Mouse (Mus musculus): ENCODE measurements around the gene Shc1. TPM values are rescaled to one million over a fixed set of nuclear protein-coding genes. Genes with fewer than 3 reads are reported as not detected.
A peak's percentile ranks its signal among the peaks of the same experiment; 100 is the strongest.

Shc1 gene
- polyA plus RNA-seq, 1 experiment from 2014 or later = 68.7 TPM

DNA sequence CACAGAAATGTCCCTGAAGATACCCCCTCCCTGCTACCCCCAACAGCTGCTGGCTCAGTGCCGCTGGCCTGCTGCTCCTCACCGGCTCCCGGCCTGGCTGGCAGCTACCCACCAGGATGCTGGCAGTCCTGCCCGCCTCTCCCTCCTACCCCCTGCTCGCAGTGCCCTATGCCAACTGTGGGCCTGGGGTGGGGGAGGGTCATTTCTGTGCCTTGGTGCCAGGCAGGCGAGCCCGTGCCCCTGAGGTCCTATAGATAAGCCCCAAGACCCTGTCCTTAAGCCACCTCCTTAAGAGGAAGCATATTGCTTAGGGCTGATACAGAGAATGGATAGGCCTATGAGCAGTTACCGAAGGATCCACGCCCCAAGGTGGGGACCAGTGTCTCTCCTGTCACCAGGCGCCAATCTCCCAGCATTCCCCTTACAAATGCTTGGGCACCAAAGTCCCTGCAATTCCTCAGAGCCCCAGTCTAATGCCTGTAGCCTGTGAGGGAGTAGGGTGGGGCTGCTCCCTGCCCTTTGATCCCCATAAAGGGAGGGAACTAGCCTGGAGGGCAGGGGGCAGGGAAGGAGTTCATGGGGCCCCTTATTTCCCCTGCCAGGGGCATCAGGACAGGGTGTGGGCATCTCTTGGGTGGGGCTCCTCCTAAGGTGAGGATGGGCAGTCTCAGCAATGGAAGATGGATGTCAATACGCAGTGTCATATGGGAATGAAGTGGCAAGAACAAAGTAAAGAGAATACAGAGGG is 29.9 kb upstream of the Shc1 start:
- H3K9me3 ChIP-seq (ENCODE audit: control insufficient read depth, low read depth, low read length) = no peaks in the 10 kb centered on the region
- H3K4me1 ChIP-seq (ENCODE audit: control insufficient read depth, insufficient read depth, low read length) = peaks cover 46% of the 10 kb centered on the region
- H3K4me3 ChIP-seq (ENCODE audit: low read depth, low read length) = no peak overlapping the region
- 69% methylated on average over 11 of the region's 11 CpGs for WGBS
- H3K36me3 ChIP-seq (ENCODE audit: control insufficient read depth, insufficient read depth, low read length) = no peaks in the 10 kb centered on the region
- peak overlapping the region; percentile 12; the same call in 1 of the 2 replicates for H3K4me2 ChIP-seq (replicated peaks; ENCODE audit: low read depth, low read length)
- no peaks in the 10 kb centered on the region for H3K27me3 ChIP-seq (ENCODE audit: control insufficient read depth, insufficient read depth, low read length)
- H3K27ac ChIP-seq (ENCODE audit: low read length) = no peak overlapping the region
- ATAC-seq (ENCODE audit: insufficient number of reproducible peaks, insufficient read depth, low FRiP score, low read depth) = no peak
- H3K9ac ChIP-seq (replicated peaks; ENCODE audit: low read depth, low read length) = no peak overlapping the region

DNA sequence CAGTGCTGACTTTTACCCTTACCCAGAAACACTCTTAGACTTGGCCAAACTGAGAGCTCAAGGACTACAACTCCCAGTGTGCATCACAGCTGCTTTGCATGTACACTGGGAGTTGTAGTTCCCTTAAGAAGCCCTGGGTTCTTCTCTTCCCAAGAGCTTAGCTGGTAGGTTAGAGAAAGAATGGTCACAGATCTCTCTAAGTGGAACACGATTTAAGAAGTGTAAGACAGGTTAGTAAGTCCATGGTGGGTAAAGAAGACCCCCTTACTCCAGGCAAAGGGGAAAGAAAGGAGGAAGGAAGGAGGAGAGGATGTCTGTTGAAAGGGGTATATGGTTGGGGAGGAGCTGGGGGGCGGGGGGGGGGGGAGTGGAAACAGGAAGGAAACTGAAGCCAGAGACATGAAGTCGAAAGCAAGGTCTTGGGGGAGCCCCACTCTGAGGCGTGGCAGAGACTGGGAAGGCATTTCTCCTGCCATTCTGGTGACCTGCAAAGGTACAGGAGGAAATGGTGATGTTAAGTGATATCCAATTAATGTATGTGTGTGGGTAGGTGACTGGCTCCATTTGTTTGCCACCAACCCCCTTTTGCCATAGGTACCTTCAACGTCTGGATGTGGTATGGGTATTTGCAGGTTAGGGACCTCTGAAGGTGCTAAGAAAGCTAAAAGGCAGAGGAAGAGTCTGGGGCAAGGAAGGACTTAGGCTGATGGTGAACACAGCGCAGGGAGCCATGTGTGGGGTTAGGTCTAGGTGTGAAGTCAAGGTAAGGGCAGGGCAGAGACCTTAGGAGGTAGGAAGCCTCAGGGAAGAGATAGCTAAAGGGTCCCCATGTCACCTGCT is 29.1 kb upstream of the Shc1 start:
- H3K9me3 ChIP-seq (ENCODE audit: control insufficient read depth, low read depth, low read length) = no peaks in the 10 kb centered on the region
- no peak for ATAC-seq (ENCODE audit: insufficient number of reproducible peaks, insufficient read depth, low FRiP score, low read depth)
- H3K36me3 ChIP-seq (ENCODE audit: control insufficient read depth, insufficient read depth, low read length) = no peaks in the 10 kb centered on the region
- H3K27ac ChIP-seq (ENCODE audit: low read length) = no peak overlapping the region
- H3K4me3 ChIP-seq (ENCODE audit: low read depth, low read length) = no peak overlapping the region
- H3K9ac ChIP-seq (replicated peaks; ENCODE audit: low read depth, low read length) = no peak overlapping the region
- WGBS = 47% methylated on average over 6 of the region's 6 CpGs
- no peak overlapping the region for H3K4me2 ChIP-seq (replicated peaks; ENCODE audit: low read depth, low read length)
- H3K4me1 ChIP-seq (ENCODE audit: control insufficient read depth, insufficient read depth, low read length) = peaks cover 46% of the 10 kb centered on the region
- no peaks in the 10 kb centered on the region for H3K27me3 ChIP-seq (ENCODE audit: control insufficient read depth, insufficient read depth, low read length)

DNA sequence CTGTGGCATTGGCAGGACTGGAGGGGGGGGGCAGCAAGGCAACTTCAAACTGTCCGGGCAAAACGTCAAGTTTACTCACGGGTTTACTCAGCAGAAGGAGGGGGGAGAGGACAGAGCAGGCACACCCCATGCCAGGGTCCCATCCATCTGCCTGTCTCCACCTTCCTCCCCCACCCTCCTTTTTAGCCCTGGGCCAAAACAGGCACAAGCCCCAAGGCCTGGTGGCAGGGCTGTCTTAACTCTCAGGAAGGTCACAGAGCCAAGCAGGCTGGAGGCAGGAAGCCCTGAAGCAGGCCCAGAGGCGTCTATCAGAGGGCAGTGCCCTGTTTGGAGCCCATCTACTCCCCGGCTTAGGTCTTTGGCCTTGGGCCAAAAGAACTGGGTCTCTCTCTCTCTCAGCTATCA is 28.1 kb upstream of the Shc1 start:
- no peaks in the 10 kb centered on the region for H3K36me3 ChIP-seq (ENCODE audit: control insufficient read depth, insufficient read depth, low read length)
- H3K4me2 ChIP-seq (replicated peaks; ENCODE audit: low read depth, low read length) = peak overlapping the region; percentile 97
- H3K4me1 ChIP-seq (ENCODE audit: control insufficient read depth, insufficient read depth, low read length) = peaks cover 40% of the 10 kb centered on the region
- no peaks in the 10 kb centered on the region for H3K9me3 ChIP-seq (ENCODE audit: control insufficient read depth, low read depth, low read length)
- 23% methylated on average over 2 of the region's 5 CpGs for WGBS
- H3K9ac ChIP-seq (replicated peaks; ENCODE audit: low read depth, low read length) = no peak overlapping the region
- no peak overlapping the region for H3K4me3 ChIP-seq (ENCODE audit: low read depth, low read length)
- ATAC-seq (ENCODE audit: insufficient number of reproducible peaks, insufficient read depth, low FRiP score, low read depth) = no peak
- no peaks in the 10 kb centered on the region for H3K27me3 ChIP-seq (ENCODE audit: control insufficient read depth, insufficient read depth, low read length)
- peak overlapping the region; percentile 66; the same call in 1 of the 2 replicates for H3K27ac ChIP-seq (ENCODE audit: low read length)

DNA sequence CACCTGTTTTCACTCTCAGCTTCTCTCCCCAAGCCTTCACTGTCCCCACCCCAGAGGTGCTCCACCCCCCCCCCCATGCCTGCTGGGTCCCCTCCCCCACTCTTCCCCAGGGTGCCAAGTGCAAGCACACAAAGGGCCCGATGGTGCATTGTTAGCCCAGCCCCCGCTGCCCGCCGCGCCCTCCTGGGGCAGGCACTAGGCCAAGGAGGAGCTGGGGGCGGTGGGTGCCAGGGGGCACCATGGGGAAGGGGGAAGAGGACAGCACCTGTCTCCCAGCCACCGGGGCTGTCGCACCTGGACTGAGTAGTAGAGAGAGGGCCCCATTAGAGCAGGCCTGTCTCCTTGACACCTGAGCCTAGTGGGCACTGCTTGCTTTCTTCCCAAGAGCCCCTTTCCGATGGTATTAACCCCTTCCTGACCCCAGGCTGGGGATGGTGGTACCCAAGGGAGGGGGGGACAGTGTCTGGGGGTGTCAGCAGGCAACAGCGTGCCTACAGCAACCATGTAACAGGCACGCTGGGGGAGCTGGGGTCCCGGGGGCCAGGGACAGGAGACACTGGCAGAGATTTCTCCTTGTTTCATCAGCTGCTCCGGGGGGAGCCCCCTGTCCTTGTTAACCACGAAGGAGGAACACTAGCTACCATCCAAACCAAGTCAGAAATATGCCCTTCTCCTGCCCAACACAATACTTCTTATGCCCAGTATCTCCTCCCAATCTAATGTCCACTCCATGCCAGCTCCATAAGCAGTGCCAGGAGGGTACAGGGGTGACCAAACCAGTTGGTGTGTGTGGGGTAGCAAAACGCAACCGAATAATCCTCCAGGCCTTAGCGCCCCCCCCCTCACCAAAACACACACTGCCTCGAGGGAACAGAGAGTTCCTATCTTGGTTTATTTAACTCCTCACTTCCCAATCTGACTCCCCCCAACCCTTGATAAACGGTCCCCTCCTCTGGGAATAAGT is 27.3 kb upstream of the Shc1 start:
- 12% methylated on average over 19 of the region's 19 CpGs for WGBS
- Histone ChIP-seq H3K4me1 (ENCODE audit: control insufficient read depth, insufficient read depth, low read length) (peaks cover 42% of the 10 kb centered on the region), H3K4me2 (replicated peaks; ENCODE audit: low read depth, low read length) (peak overlapping the region; percentile 97), H3K9me3 (ENCODE audit: control insufficient read depth, low read depth, low read length) (no peaks in the 10 kb centered on the region), H3K27ac (ENCODE audit: low read length) (peak overlapping the region; percentile 66; the same call in 1 of the 2 replicates), H3K4me3 (ENCODE audit: low read depth, low read length) (peak overlapping the region; percentile 54), H3K36me3 (ENCODE audit: control insufficient read depth, insufficient read depth, low read length) (no peaks in the 10 kb centered on the region), H3K27me3 (ENCODE audit: control insufficient read depth, insufficient read depth, low read length) (no peaks in the 10 kb centered on the region), H3K9ac (replicated peaks; ENCODE audit: low read depth, low read length) (peak overlapping the region; percentile 58; the same call in 1 of the 2 replicates)
- ATAC-seq (ENCODE audit: insufficient number of reproducible peaks, insufficient read depth, low FRiP score, low read depth) = no peak

DNA sequence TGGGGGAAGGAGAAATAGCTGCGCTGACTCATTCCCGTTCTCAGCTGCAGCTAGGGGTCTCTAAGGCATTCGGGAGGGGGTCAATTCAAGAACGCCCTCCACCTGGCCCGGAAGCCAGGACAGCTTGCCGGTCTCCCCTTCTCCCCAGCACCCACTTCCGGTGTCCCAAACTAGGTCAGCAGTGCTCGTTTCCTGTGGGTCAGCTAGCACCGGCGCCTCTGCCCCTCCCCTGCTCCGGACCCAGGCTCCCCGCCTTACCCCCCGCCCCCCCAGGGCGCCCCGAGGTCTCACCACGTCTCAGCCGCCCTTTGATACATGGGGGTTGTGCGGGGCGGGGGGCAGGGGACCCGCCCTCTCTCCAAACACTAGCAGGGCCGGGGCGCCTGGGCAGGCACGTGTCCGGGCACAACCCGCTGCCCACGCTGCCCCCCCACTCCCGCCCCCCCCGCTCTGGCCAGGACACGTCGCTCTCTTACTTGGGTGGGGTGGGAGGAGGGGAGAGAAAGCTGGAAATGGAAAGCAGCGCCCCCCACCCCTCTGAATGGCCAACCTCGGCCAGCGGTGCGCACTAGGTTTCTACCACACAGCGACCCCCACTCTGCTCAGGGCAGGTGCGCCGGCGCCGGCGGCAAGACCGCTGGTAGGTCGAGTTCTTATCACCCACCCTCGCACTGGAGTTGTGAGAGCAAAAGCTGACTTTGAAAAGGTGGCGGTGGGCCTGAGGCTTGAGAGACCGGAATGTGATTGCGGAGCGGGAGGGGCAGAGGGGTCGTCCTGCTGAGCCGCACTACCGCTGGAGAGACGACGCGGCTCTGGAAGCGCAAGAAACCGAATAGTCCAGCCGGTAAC is 26.4 kb upstream of the Shc1 start:
- Histone ChIP-seq H3K36me3 (ENCODE audit: control insufficient read depth, insufficient read depth, low read length) (no peaks in the 10 kb centered on the region), H3K4me1 (ENCODE audit: control insufficient read depth, insufficient read depth, low read length) (peaks cover 43% of the 10 kb centered on the region), H3K9me3 (ENCODE audit: control insufficient read depth, low read depth, low read length) (no peaks in the 10 kb centered on the region), H3K27me3 (ENCODE audit: control insufficient read depth, insufficient read depth, low read length) (no peaks in the 10 kb centered on the region), H3K4me2 (replicated peaks; ENCODE audit: low read depth, low read length) (peak overlapping the region; percentile 97), H3K4me3 (ENCODE audit: low read depth, low read length) (peak overlapping the region; percentile 54), H3K27ac (ENCODE audit: low read length) (peak overlapping the region; percentile 66), H3K9ac (replicated peaks; ENCODE audit: low read depth, low read length) (peak overlapping the region; percentile 58)
- ATAC-seq (ENCODE audit: insufficient number of reproducible peaks, insufficient read depth, low FRiP score, low read depth) = no peak
- under 1% methylated on average over 56 of the region's 56 CpGs for WGBS

DNA sequence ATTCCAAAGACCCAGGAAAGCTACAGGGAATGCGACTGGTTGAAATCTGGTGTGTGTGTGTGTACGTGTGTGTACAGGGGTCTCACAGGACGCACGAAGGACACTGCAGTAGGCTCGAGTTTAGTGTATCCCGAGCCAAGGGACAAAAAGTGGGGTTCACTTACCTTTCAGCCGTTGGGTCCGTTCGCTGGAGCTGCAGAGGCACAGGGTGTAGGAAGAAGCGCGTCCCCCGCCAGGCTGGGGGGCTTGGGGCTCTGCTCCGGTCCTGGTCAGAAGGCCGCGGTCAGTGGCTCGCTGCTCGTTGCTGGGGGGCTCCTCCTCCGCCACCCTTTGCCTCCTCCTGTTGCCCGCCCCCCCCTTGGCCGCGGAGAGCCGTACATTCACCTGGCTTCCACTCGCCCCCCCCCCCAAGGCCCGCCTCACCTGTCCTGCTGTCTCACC is 25.4 kb upstream of the Shc1 start:
- Histone ChIP-seq H3K36me3 (ENCODE audit: control insufficient read depth, insufficient read depth, low read length) (no peaks in the 10 kb centered on the region), H3K9ac (replicated peaks; ENCODE audit: low read depth, low read length) (peak overlapping the region; percentile 58; the same call in 1 of the 2 replicates), H3K4me1 (ENCODE audit: control insufficient read depth, insufficient read depth, low read length) (peaks cover 35% of the 10 kb centered on the region), H3K27me3 (ENCODE audit: control insufficient read depth, insufficient read depth, low read length) (no peaks in the 10 kb centered on the region), H3K4me2 (replicated peaks; ENCODE audit: low read depth, low read length) (peak overlapping the region; percentile 97), H3K4me3 (ENCODE audit: low read depth, low read length) (peak overlapping the region; percentile 54), H3K9me3 (ENCODE audit: control insufficient read depth, low read depth, low read length) (no peaks in the 10 kb centered on the region), H3K27ac (ENCODE audit: low read length) (peak overlapping the region; percentile 66; the same call in 1 of the 2 replicates)
- no peak for ATAC-seq (ENCODE audit: insufficient number of reproducible peaks, insufficient read depth, low FRiP score, low read depth)
- WGBS = under 1% methylated on average over 20 of the region's 24 CpGs

DNA sequence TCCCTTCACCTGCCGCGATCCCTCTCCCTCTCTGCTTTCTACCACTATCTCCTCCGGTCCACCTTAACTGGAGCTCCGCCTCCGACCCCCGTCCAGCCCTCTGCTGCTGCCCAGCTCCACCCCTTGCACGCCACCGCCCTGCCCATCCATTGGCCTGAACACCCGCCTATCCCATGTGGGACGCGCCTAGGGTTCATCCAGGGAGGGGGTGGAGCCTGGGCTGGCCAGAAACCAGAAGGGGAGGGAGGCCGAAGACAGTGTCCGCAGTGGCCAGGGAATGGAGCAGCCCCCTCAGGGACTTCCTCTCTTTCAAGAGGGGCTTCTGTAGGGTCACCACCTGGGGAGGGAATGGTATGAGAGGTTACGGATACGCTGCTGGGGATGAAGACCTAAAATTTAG is 24.6 kb upstream of the Shc1 start:
- peak overlapping the region; percentile 62 for H3K9ac ChIP-seq (replicated peaks; ENCODE audit: low read depth, low read length)
- WGBS = 1% methylated on average over 15 of the region's 15 CpGs
- peak overlapping the region; percentile 97 for H3K4me2 ChIP-seq (replicated peaks; ENCODE audit: low read depth, low read length)
- H3K36me3 ChIP-seq (ENCODE audit: control insufficient read depth, insufficient read depth, low read length) = no peaks in the 10 kb centered on the region
- H3K4me1 ChIP-seq (ENCODE audit: control insufficient read depth, insufficient read depth, low read length) = peaks cover 31% of the 10 kb centered on the region
- ATAC-seq (ENCODE audit: insufficient number of reproducible peaks, insufficient read depth, low FRiP score, low read depth) = peak; percentile 94
- H3K4me3 ChIP-seq (ENCODE audit: low read depth, low read length) = peak overlapping the region; percentile 65
- peak overlapping the region; percentile 94 for H3K27ac ChIP-seq (ENCODE audit: low read length)
- no peaks in the 10 kb centered on the region for H3K27me3 ChIP-seq (ENCODE audit: control insufficient read depth, insufficient read depth, low read length)
- no peaks in the 10 kb centered on the region for H3K9me3 ChIP-seq (ENCODE audit: control insufficient read depth, low read depth, low read length)
